Mouse (Mus musculus) MEL (cell line): Measurements from ENCODE around the gene Znrf3. TPM values are rescaled to one million over a fixed set of nuclear protein-coding genes. Genes with fewer than 3 reads are reported as not detected.
"Not testable (repeated sequence)": the region's sequence is repeated elsewhere in the genome, so short reads cannot be mapped to it uniquely, and the experiment has no call there.

Experiments used
- DNase-seq: peaks from one replicate; pipeline ENCODE4 v3.0.0; 2011; ENCODE audit warnings: low read depth, low spot score
- H3K27ac ChIP-seq: 2 replicates; pipeline ENCODE4 v1.5.1; 2012; ENCODE audit warnings: low read depth, mild to moderate bottlenecking, control low read depth, low read length, moderate library complexity; ENCODE audit not compliant: control insufficient read depth
- H3K27me3 ChIP-seq, 2 experiments: fragments of 150-350 bp in 1 of 2; sonication (generic) in 1 of 2; 2 replicates each; pipeline ENCODE4 v1.6.1; 2012; ENCODE audit warnings: low read length in 2 of 2, mild to moderate bottlenecking in 2 of 2, improper control_type of control experiment in 1 of 2, moderate library complexity in 1 of 2; ENCODE audit not compliant: insufficient read depth in 2 of 2, control insufficient read depth in 1 of 2
- H3K36me3 ChIP-seq, 2 experiments: 2 replicates each; pipeline ENCODE4 v1.6.1; 2012 to 2014; ENCODE audit warnings: low read length in 2 of 2, improper control_type of control experiment in 1 of 2, inconsistent platforms in 1 of 2, mild to moderate bottlenecking in 1 of 2; ENCODE audit not compliant: insufficient read depth in 2 of 2, control insufficient read depth in 1 of 2
- H3K4me1 ChIP-seq, 2 experiments: fragments of 150-350 bp in 1 of 2; sonication (generic) in 1 of 2; 2 replicates each; pipeline ENCODE4 v1.6.1; 2012; ENCODE audit warnings: low read length in 2 of 2, improper control_type of control experiment in 1 of 2, mild to moderate bottlenecking in 1 of 2; ENCODE audit not compliant: insufficient read depth in 2 of 2, control insufficient read depth in 1 of 2
- H3K4me3 ChIP-seq, 2 experiments: fragments of 150-350 bp in 1 of 2; sonication (generic) in 1 of 2; 2 replicates each; pipeline ENCODE4 v1.5.1; 2012; ENCODE audit warnings: low read depth in 2 of 2, low read length in 2 of 2, mild to moderate bottlenecking in 2 of 2, moderate library complexity in 2 of 2, control low read depth in 1 of 2, improper control_type of control experiment in 1 of 2; ENCODE audit not compliant: control insufficient read depth in 1 of 2, insufficient read depth in 1 of 2
- H3K79me2 ChIP-seq: 2 replicates; pipeline ENCODE4 v1.6.1; 2012; ENCODE audit warnings: mild to moderate bottlenecking, low read length, moderate library complexity; ENCODE audit not compliant: control insufficient read depth, poor library complexity, insufficient read depth
- H3K9ac ChIP-seq: 2 replicates; pipeline ENCODE4 v1.6.1; 2012; ENCODE audit warnings: low read depth, mild to moderate bottlenecking, control low read depth, low read length, moderate library complexity; ENCODE audit not compliant: control insufficient read depth, poor library complexity, severe bottlenecking
- H3K9me3 ChIP-seq: fragments of 150-350 bp; sonication (generic); replicated peaks from 2 replicates; pipeline ENCODE4 v1.6.1; 2012; ENCODE audit warnings: mild to moderate bottlenecking, low read length, improper control_type of control experiment, moderate library complexity; ENCODE audit not compliant: insufficient read depth
- BHLHE40 ChIP-seq: IDR thresholded peaks from 2 replicates; pipeline ENCODE4 v1.6.1; 2012; ENCODE audit warnings: low read depth, mild to moderate bottlenecking, inconsistent platforms, low read length, improper control_type of control experiment, borderline replicate concordance
- CHD2 ChIP-seq: IDR thresholded peaks from 2 replicates; pipeline ENCODE4 v1.6.1; 2011; ENCODE audit warnings: low read length, improper control_type of control experiment
- E2F4 ChIP-seq: IDR thresholded peaks from 2 replicates; pipeline ENCODE4 v1.6.1; 2011; ENCODE audit warnings: low read depth, low read length, improper control_type of control experiment, borderline replicate concordance
- ELF1 ChIP-seq: IDR thresholded peaks from 2 replicates; pipeline ENCODE4 v1.6.1; 2014; ENCODE audit warnings: low read depth, mild to moderate bottlenecking, inconsistent platforms, low read length, improper control_type of control experiment, moderate library complexity
- ETS1 ChIP-seq: IDR thresholded peaks from 2 replicates; pipeline ENCODE4 v1.6.1; 2012; ENCODE audit warnings: low read depth, mild to moderate bottlenecking, inconsistent platforms, low read length, improper control_type of control experiment, moderate library complexity
- GABPA ChIP-seq: IDR thresholded peaks from 2 replicates; pipeline ENCODE4 v1.6.1; 2012; ENCODE audit warnings: low read depth, mild to moderate bottlenecking, inconsistent platforms, low read length, improper control_type of control experiment, moderate library complexity
- GATA1 ChIP-seq: IDR thresholded peaks from 2 replicates; pipeline ENCODE4 v1.6.1; 2011; ENCODE audit warnings: low read depth, low read length, improper control_type of control experiment
- HCFC1 ChIP-seq: IDR thresholded peaks from 2 replicates; pipeline ENCODE4 v1.6.1; 2012; ENCODE audit warnings: low read depth, mild to moderate bottlenecking, inconsistent platforms, low read length, improper control_type of control experiment, moderate library complexity
- JUND ChIP-seq: IDR thresholded peaks from 2 replicates; pipeline ENCODE4 v1.6.1; 2011; ENCODE audit warnings: low read depth, mild to moderate bottlenecking, improper control_type of control experiment, low read length
- MAZ ChIP-seq: IDR thresholded peaks from 2 replicates; pipeline ENCODE4 v1.6.1; 2012; ENCODE audit warnings: low read depth, mild to moderate bottlenecking, inconsistent platforms, low read length, improper control_type of control experiment
- MEF2A ChIP-seq: IDR thresholded peaks from 2 replicates; pipeline ENCODE4 v1.6.1; 2014; ENCODE audit warnings: low read depth, mild to moderate bottlenecking, inconsistent platforms, low read length, improper control_type of control experiment; ENCODE audit not compliant: poor library complexity, insufficient replicate concordance, severe bottlenecking; ENCODE audit errors: extremely low read depth
- MXI1 ChIP-seq: IDR thresholded peaks from 2 replicates; pipeline ENCODE4 v1.6.1; 2011; ENCODE audit warnings: mild to moderate bottlenecking, low read depth, low read length, improper control_type of control experiment
- MYB ChIP-seq: IDR thresholded peaks from 2 replicates; pipeline ENCODE4 v1.6.1; 2011; ENCODE audit warnings: mild to moderate bottlenecking, low read depth, low read length, improper control_type of control experiment
- MYC ChIP-seq: IDR thresholded peaks from 2 replicates; pipeline ENCODE4 v1.6.1; 2011; ENCODE audit warnings: low read depth, mild to moderate bottlenecking, low read length, improper control_type of control experiment, moderate library complexity
- POLR2AphosphoS2 ChIP-seq: IDR thresholded peaks from 2 replicates; pipeline ENCODE4 v1.6.1; 2011; ENCODE audit warnings: low read length, improper control_type of control experiment
- RAD21 ChIP-seq: IDR thresholded peaks from 2 replicates; pipeline ENCODE4 v1.6.1; 2011; ENCODE audit warnings: mild to moderate bottlenecking, low read depth, low read length, improper control_type of control experiment
- SMC3 ChIP-seq: IDR thresholded peaks from 2 replicates; pipeline ENCODE4 v1.6.1; 2011; ENCODE audit warnings: low read depth, low read length, improper control_type of control experiment
- TBP ChIP-seq: IDR thresholded peaks from 2 replicates; pipeline ENCODE4 v1.8.0; 2011; ENCODE audit warnings: low read depth, low read length, improper control_type of control experiment
- USF1 ChIP-seq: IDR thresholded peaks from 2 replicates; pipeline ENCODE4 v1.6.1; 2014; ENCODE audit warnings: low read depth, mild to moderate bottlenecking, inconsistent platforms, low read length, improper control_type of control experiment, moderate library complexity
- USF2 ChIP-seq, 2 experiments: IDR thresholded peaks; 2 replicates each; pipeline ENCODE4 v1.6.1; 2011 to 2012; ENCODE audit warnings: improper control_type of control experiment in 2 of 2, low read length in 2 of 2, borderline replicate concordance in 1 of 2, inconsistent platforms in 1 of 2, low read depth in 1 of 2, mild to moderate bottlenecking in 1 of 2; ENCODE audit not compliant: insufficient read depth in 1 of 2
- ZKSCAN1 ChIP-seq: IDR thresholded peaks from 2 replicates; pipeline ENCODE4 v1.6.1; 2012; ENCODE audit warnings: low read depth, mild to moderate bottlenecking, inconsistent platforms, low read length, improper control_type of control experiment, moderate library complexity
- ZNF384 ChIP-seq: IDR thresholded peaks from 2 replicates; pipeline ENCODE4 v1.6.1; 2012; ENCODE audit warnings: low read depth, mild to moderate bottlenecking, inconsistent platforms, low read length, improper control_type of control experiment
- polyA plus RNA-seq, 2 experiments: library from polyadenylated mRNA; stranded (reverse) in 1 of 2; unstranded in 1 of 2; fragments of >175 nt in 1 of 2; fragments of >200 nt in 1 of 2; gene quantifications; 2 replicates each; pipeline versions ENCODE4 v1.2.1 to v1.2.4; 2012; ENCODE audit warnings: low replicate concordance in 2 of 2, low read depth in 1 of 2; ENCODE audit not compliant: insufficient read length in 2 of 2, insufficient read depth in 1 of 2, missing spikeins in 1 of 2
- total RNA-seq: library from RNA; depleted of rRNA; stranded (reverse); fragments of 300-350 nt; gene quantifications from 2 replicates; pipeline ENCODE4 v1.2.3, GENCODE M21; 2012

The Znrf3 gene
- total and polyA plus RNA-seq, 3 experiments: 9.0 to 9.2 TPM; not detected in 1

DNA sequence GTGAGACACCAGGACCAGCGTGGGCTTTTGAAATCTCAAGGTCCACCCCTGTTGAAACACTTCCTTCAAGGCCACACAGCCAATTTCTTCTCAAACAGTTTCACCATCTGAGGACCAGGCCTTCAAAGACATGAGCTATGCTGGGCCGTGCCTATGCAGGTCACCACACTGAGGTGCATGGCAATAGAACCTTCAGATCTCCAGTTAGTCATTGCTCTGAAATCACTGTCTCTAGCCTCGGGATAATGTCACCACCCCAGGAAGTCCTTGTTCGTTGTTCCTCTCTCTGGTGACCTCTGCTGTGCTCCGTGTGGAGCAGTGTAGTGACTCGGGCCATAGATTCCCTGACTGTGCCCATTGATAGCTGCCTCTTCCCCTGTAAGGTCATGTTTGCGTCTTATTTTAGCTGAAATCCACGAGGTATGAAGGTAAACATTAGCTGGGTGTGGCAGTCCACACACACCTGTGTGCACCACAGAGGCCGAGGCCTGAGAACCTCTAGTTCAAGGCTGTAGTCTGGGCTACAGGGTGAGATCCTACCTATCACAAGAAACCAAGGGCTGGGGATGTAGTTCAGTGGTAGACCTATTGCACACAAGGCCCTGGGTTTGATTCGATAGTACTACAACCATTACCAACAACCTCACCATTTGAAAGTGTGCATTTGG is 46.5 kb upstream of the Znrf3 start:
- TF ChIP-seq USF2 (IDR thresholded peaks at IDR 0.05; ENCODE audit: borderline replicate concordance in 1 of 2, insufficient read depth in 1 of 2, low read depth in 1 of 2, low read length in 2 of 2) (no peak), MYC (no peak), MEF2A (no peak), HCFC1 (no peak), ELF1 (no peak), E2F4 (no peak)
- Histone ChIP-seq H3K4me1 (peaks cover 0 to 4% of the 10 kb centered on the region in 2 experiments; a peak in 1 of 4 replicates), H3K79me2 (peaks cover 7% of the 10 kb centered on the region), H3K27ac (no peak overlapping the region), H3K27me3 (no peaks in the 10 kb centered on the region), H3K4me3 (no peak overlapping the region), H3K36me3 (peaks cover 0 to 6% of the 10 kb centered on the region in 2 experiments; a peak in 3 of 4 replicates), H3K9ac (no peak overlapping the region), H3K9me3 (no peaks in the 10 kb centered on the region)
- DNase-seq: no peak

DNA sequence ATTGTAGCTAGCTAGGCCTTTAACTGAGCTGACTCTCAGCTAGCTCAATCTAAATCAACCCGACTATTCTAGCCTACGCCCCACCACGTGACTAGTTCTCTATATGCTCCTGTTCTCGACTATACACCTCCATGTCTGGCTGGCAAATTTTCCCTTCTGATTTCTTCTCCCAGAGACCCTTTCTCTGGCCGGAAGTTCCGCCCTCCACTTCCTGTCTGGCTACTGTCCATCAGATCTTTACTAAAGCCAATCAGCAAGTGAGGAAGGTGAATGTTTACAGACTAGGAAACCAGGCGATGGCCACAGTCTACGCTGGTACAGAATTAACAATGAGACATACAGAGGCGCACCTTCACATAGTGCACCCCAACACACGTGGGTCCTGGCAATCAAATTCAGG is 44.8 kb upstream of the Znrf3 start:
- H3K4me3 ChIP-seq, H3K4me1 ChIP-seq, DNase-seq, H3K27ac ChIP-seq, H3K27me3 ChIP-seq, H3K9me3 ChIP-seq, H3K36me3 ChIP-seq, H3K9ac ChIP-seq: not testable (repeated sequence)
- peaks cover 11% of the 10 kb centered on the region for H3K79me2 ChIP-seq

DNA sequence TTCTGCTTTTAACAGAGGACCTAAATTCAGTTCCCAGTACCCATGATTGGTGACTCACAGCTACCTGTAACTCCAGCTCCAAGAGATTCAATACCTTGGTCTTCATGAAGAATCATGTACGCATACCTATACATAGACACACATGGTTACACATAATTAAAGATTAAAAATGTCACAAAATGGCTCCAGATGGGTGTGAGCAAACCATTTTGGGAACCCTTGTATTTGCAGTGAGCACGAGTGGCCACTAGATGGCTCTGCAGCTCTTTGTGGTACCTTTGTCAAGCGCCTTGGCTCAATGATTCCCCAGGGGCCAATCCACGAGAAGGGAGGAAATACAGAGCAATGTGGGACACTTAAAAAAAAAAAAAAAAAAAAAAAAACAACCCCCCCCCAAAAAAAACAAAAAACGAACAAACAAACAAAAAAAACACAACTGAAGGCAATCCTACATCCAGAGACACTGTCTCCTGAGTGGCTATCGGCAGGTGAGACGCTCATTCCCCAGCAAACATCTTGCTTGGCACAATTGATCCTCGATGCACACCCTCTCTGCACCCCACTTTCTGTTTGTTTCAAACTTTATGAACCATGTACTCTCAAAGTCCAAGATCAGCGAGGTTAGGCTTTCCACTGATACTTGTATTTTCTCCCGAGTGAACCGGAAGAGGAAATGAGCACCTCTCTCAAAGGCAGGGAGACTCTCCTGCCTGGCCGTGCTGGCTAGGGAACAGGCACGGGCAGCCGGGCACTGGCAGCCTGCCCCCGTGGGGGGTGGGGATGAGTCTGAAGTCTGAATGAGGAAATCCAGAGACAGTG is 40.8 kb upstream of the Znrf3 start:
- peaks cover 0 to 6% of the 10 kb centered on the region in 2 experiments; a peak in 2 of 4 replicates for H3K36me3 ChIP-seq
- DNase-seq: peak; percentile 98
- TF ChIP-seq USF1 (no peak), MEF2A (no peak), JUND (no peak), TBP (peak; percentile 72), RAD21 (peak; percentile 100), MYB (no peak), GATA1 (0 out of 2 replicates have a peak, but pooled peaks have one; percentile 2), ETS1 (no peak; the same call in 1 of the 2 replicates), ZNF384 (peak; percentile 96), MAZ (peak; percentile 54; the same call in 1 of the 2 replicates), BHLHE40 (peak; percentile 23; the same call in 1 of the 2 replicates), CHD2 (no peak; the same call in 1 of the 2 replicates), MYC (peak; percentile 60; the same call in 1 of the 2 replicates), GABPA (no peak), POLR2AphosphoS2 (peak; percentile 53; the same call in 1 of the 2 replicates), ZKSCAN1 (no peak), SMC3 (peak; percentile 97), MXI1 (peak; percentile 61)

More for the DNA sequence above, 40.8 kb upstream of the Znrf3 start:
- H3K9ac ChIP-seq: peak overlapping the region; percentile 77
- no peaks in the 10 kb centered on the region for H3K27me3 ChIP-seq
- no peaks in the 10 kb centered on the region for H3K9me3 ChIP-seq
- H3K4me3 ChIP-seq: peak overlapping the region; percentile 70 to 71
- H3K27ac ChIP-seq: peak overlapping the region; percentile 82
- peaks cover 11% of the 10 kb centered on the region for H3K79me2 ChIP-seq
- peaks cover 0 to 4% of the 10 kb centered on the region in 2 experiments; a peak in 1 of 4 replicates for H3K4me1 ChIP-seq
